Mouse (Mus musculus) CD4-positive, CD25-positive, alpha-beta regulatory T cell, adult 4 months (primary cell): Measurements from ENCODE around the gene Ptprc. TPM values are rescaled to one million over a fixed set of nuclear protein-coding genes. Genes with fewer than 3 reads are reported as not detected.

Experiments used
- ATAC-seq: one replicate; pipeline ENCODE4 v1.8.0; 2017
- polyA plus RNA-seq, 2 experiments: library from polyadenylated mRNA; unstranded; fragments of 100-300 nt; shearing (Covaris generic); gene quantifications; one replicate each; pipeline ENCODE4 v1.2.1; 2017

Gene Ptprc
- polyA plus RNA-seq, 2 experiments from 2014 or later, result 1,419 to 1,542 TPM

DNA sequence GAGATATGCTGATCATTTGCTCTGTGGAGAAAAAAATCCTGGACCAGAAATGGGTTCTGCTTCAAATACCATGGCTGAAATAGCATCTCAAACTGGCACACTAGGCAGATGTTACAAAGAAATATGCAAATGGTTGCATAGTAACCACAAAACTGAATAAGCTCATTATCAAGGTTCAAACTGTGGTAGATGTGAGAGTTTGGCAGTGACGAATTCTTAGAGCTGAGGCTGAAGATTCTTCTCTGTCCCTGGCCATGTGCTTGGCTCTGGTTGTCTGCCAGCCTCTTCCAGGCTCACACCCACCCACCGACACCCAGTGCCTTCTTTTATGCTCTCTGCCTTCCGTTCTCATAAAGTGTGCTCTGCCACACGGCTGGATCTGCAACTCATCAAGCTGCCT lies 26.7 kb downstream of the Ptprc start:
- peak; percentile 53 for ATAC-seq

DNA sequence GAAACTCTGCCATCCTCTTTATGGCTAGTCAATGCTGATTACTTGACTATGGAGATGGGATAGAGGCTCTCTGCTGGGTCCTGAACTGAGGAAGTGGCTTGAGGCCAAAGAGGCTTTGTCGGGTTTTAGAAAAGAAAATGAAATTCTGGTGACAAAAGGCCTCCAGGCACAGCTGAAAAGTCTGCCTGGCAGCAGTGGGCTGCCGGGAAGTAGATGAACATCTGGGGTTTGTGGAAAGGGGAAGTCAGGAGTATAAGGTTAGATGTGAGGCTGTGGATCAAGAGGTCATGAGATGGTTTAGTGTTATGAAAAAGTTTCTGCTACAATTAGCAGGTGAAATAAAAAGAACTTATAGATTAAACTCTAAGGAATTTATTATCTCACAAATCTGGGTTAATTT lies 29.9 kb downstream of the Ptprc start:
- no peak for ATAC-seq

DNA sequence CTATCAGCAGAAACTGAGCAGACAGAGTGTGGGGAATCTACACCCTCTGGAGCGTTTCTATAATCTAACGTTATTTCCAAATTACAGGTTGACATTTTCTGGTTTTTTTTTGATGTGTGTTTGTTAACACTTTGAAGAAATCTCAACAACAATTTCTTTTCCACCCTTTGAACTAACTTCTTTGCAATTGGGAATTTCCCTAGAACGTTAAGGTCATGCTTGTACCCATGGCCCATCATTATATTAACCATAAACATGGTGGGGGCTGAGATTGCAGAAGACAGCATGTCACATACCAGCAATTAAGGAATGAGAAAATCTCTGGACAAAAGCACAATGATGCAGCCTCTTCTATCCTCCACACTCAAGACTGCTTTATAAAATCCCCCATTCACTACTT lies 30.4 kb downstream of the Ptprc start:
- ATAC-seq, result peak; percentile 13

DNA sequence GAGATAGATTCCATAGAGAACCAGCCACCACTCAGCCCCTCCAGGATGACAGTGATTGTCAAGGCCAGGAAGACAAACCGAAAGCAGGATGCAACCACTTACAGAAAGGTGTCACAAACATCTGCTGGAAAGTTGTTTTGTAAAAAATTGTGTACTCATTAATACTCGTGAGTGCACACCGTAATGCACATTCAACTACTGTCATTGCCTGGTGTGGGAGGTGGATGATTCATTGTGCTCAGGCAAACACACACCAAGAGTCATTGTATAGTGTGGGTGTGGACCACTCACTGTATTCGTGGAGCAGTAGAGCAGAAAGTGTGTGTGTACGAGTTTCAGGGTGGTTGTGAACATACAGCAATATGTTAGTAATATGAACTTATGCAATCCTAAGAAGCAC lies 31.1 kb downstream of the Ptprc start:
- ATAC-seq, result peak; percentile 46

DNA sequence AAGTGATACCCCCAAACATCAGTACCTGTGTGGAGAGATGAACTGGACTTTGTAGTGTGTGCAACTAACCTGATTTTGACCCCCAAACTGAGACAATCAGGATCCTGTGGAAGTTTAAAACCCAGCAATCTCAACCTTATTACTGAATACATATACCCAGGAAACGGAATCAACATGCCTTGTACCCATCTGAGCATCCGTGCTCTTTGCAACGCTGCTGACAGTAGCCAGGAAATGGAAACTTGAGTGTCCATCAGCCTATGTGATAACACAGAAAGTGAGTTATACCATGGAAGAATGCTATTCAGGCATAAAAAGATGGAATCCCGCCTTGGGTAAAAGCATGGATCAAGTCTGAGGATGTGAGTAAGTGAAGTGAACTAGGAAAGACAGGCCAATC lies 34.7 kb downstream of the Ptprc start:
- ATAC-seq, result peak; percentile 31

DNA sequence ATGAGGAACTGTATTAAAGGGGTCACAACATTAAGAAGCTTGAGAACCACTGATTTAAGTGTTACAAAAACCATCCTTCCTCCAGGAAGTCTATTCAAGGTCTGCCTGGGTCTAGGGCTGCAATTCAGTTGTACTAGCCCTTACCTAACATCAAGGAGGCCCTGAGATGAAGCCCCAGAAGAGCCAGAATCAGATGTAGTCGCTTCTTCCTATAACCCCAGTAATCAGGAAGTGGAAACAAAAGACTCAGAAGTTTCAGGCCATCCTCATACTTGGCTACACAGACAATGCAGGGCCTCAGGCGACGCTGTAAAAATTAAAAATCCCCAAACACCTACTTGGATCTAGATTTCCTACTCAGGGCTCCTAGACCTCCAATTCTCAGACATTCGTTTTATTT lies 37.8 kb downstream of the Ptprc start:
- ATAC-seq, result no peak

DNA sequence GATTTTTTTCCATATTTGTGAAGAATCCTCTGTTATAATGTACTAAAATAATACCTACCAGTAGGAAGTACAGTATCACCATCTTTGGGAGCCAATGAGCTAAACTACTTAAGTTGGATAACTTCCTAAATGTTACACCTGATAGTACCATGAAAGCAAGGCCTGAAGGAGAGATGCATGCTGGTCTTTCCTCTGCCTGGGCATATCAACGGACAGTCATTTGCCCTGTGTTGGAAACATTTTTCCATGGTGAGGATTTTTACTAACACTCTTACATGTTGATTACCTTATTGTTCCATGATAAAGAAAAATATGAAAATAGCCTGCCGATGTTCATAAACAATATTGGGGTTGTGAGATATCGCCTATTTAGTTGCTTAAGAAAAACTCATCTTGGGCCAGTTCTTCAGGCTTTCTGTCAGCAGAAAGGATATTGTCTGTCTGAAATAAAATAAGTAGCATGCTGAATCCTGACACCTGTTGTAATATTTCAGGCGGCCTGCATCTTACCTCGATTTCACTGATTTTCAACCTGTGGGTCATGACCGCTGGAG lies 38.4 kb downstream of the Ptprc start:
- ATAC-seq, result no peak

DNA sequence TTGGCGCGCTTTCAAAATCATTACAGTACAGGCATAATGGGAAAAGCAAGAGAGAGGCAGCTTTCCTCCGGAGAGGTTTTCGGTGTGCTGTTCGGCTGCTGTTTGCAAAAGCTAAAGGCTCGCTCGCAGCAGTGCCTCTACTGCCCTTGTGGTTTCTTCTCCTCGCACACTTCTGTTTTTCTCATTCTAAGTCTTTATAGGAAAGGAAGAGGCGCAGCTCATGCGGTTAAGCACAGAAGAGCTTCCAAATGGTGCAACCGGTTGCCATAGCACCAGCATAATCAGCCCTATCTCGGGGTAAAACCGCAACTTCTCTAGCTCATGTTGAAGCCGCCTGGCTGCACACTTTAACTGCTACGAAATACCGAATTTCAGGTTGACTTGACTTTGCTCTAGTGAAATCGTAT lies 39.1 kb downstream of the Ptprc start:
- ATAC-seq, result peak; percentile 77

DNA sequence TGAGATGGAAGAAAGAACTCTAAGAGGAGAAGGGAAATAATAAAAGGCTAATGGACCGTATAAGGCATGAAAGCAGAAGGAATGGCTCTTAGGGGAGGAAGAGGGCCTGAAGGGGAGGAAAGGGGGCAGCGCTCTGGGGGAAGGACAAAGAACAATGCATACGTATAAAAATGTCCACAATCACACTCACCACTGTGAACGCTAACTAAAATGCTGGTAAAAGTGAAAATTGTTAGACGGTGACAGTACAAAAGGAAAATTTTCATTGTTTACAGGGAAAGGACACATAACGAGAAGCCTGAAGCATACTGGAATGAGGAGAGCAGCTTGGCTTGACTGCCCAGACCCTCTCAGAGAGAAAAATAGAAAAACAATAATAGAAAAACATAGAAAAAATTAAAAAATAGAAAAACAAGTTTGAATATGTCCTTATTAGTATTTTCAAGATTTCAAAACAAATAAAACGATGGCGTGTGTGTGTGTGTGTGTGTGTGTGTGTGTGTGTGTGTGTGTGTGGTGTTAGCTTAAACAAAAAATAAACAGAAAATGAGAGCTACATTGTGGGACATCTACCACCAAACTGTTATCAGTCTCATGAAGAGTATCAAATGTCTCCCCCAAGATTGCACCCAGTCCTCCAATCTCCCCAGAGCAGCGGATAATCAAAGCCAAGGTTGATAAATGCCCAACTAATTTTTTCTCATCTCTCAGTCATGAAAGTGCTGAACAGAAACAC lies 39.7 kb downstream of the Ptprc start:
- ATAC-seq, result peak; percentile 0

DNA sequence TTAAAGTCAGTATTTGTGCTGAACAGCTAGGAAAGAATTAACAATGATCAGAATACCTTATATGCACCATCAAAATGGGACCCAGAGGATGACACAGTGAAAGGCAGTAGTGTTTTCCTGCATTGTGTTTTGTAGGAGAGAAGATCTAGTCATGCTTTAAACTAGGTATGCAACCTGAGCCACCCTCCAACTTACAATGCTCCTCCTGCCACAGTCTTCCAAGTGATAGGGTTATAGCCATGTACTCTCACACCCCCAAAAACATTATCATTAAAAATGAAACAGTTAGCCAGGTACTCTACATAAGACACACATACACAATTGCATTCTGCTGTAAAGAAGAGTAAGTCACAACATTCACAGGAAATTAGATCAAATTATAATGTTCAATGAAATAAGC lies 40.4 kb downstream of the Ptprc start:
- ATAC-seq, result no peak

DNA sequence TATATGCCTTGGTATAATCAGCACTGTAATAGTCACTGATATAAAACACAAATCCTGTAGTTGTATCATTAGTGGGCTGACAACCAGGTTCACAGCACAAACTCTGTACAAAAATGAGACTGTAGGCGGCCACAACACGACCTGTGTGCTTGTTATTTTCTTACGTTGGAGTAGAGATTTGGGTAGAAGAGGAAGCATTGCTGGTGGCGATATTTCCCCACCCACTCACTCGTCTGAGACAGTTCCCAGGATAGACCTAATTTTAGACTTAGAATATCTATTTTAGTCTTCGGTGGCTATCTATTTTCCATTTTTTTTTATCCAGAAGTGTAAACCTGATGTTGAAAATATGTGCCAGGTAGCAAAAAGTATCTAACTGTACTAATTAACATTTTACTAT lies 41.2 kb downstream of the Ptprc start:
- peak; percentile 13 for ATAC-seq

DNA sequence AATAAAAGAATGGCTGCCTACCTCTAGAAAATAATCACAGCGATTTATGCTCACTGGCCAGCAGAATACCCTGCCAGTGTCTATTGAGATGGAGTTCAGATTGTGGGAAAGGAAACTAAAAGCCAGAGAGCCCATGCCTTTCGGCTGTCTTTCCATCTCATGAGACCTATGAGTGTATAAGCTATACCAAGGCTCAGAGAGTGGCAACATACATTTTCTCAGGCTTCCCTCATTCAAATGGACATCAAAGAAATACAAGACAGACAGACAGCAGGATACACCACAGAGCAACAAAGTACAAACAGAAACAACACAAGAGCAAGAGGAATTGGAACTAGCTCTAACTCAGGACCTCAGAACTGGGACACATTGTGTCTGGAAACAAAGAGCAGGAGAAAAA lies 43.8 kb downstream of the Ptprc start:
- no peak for ATAC-seq

DNA sequence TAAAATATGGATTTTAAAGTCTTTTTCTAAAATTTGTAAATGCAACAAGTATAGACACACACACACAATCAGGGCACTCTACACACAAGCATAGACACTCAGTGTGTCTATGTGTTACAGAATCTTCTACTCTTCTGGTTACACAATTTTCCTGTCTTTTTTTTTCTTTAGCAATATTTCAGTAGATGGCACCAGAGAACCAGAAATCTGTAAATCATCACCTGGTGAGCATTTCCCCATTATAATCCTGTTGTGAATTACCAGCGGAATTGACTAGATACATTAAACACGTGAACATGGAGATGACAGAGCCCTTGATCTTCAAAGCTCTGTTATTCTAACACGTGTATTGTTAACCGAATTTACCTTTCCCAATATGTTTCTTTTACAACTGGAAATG lies 45.4 kb downstream of the Ptprc start:
- ATAC-seq, result peak; percentile 27

DNA sequence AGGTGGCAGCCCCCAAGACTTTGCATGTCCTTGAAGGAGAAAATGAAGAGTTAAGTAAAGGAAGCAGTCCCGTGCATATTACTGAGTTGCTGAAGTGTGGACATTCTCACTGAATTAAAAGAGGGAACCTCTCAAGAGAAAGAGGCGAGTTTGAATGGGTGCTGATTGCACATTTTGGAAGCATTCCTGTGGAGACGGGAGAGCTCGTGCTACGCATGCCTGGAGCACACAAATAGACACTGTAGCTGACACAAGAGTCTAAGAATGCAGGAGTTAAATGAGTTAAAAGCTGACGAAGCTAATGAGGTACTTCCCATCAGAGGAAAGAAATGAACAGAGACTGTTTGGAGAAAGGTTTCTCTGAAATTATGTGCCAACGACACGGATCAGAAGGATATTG lies 48.7 kb downstream of the Ptprc start:
- no peak for ATAC-seq

DNA sequence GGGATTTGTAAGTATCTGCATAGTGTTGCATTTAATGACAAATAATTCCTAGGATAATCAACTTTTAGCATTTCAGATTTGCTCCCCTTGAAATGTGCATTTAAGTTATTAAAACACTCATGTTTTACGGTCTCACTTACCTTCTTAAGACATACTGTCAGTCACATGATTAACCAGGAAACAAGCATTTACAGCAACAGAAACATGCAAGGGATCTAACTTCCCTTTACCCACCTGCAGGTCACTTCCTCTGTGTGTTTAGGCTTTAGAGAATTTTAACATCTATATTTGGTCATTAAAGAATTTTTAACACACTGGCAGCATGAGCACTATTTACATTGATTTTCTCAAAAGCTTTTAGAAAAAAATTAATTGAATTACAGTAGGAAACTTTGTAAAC lies 50.2 kb downstream of the Ptprc start:
- ATAC-seq, result peak; percentile 58

DNA sequence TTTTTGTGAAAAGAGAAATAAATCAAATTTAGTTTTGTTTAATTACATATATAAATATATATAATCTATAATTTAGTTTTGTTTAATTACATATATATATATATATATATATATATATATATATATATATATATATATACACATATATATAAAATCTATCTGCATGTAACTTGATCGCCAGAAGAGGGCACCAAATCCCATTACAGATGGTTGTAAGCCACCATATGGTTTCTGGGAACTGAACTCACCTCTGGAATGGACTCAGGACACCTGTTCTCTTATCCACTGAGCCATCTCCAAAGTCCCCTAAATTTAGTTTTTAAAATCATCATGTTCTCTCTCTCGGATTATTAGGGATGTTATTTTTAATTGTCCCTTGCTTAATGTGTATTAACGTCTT lies 51.6 kb downstream of the Ptprc start:
- ATAC-seq, result peak; percentile 32

DNA sequence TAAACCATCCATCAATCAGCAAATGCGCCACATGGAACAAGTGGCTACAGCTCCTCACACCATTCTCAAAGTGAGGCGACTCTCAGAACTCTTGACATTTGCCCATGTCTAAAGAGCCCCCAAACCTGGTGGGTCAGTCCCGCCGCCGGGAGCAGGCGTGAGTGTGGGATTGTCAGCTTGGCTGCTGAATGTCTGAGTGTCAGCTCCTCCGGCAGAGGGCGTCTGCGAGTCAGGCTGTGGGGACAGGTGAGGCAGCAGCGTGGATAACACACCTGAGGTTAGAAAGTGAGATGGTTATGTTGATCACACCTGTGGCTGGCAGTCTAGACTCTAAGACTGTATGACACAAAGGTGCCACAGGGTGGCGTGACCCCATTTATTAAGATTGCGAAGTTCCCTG lies 55.6 kb downstream of the Ptprc start:
- no peak for ATAC-seq

DNA sequence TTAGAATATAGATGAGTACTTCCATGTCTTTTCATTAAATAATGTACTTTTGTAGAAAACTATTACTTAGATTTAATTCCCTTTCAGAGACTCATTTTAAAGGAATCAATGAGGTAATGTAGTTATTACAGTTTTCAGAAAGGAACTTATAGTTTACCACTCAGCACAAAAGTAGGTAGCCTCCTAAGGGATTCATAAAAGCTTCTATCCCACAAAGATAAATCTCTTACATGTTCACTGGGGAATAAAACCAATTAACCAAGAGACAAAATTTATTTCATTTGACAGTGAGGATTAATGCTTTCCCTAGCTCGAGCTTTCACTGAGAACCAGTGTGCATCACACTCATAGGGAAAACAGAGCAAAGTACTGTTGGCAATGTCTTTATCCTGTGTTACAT lies 82.3 kb downstream of the Ptprc start:
- no peak for ATAC-seq

DNA sequence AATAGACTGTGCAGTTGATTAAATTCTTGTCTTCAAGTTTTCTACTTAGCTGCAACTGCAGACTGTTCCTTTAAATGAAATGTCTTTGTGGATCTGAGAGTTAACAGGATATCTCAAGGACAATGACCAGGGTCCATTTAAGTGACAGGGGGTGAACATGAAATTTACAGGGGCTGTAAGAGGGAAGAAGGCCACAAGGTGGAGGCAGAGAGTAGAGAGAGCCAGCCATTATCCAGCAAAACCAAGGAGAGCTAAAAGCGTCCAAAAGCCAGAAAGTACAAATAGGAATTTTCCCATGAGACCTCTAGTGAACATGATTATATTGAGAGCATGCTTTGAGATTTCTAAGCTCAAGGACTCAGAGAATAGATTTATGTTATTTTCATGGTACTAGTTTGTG lies 89.7 kb downstream of the Ptprc start:
- ATAC-seq, result no peak

DNA sequence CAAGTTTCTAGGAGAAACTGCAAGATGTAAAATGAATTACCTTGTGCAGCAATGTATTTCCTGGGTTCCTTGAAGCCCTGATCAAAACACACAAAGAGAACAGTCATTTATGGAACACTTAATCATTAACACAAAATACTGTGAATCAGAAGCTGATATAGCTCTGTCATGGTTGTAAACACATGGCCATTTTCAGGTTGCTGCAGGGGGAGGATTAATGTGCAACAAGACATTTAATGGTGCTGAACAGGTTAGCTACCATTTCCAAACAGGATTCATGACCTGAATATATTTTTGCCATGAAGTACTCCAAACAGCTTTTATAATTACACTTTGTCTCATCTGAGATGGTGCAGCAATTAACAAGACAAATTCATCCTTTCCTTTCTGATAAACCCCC lies 91.8 kb downstream of the Ptprc start:
- ATAC-seq, result no peak

DNA sequence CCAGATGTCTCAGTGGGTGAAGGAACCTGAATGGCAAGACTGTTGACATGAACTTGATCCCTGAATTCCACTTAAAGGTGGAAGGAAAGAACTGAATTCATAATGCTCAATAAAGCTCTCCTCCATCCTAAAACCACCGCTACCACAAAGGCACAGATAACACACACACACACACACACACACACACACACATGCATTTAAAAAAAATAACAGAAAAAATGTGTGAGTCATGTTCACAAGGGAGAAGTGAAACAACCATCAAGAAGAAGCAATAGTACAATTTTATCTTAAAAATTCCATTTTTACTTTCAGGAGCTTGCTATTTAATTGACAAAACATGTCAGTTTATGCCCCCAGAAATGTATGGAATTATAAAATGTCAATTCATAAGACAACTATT lies 95.2 kb downstream of the Ptprc start:
- ATAC-seq, result no peak

DNA sequence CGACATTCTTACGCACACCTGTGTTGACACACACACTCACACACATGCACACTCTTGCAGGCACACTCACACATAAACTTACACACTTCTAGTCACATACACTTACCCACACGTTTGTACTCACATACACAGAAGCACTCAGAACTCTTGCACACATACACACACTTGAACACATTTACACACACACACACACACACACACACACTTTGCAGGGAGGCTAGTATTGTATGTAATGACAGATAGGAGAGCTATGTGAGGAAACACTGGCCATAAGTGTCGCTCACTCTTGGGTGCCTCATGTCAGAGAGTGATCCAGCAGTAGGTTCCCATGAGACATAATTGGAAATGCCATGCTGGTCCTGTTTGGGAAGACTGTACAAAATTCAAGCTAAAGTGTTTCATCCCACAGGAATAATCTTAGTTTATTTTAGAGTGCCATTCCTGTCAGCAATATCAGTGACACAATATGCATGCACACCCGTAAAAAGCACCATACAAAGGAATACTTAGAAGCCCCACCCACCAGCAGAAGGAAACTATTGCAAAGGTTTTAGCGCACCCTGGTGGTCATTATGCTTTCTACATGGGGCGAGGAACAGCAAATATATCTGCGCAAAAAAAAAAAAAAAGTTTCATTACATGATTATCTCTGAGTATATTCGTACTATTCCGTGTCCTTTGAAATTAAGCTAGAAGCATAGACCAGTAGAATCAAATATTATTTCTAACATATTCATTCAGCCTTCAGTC lies 131.1 kb downstream of the Ptprc start:
- ATAC-seq, result peak; percentile 98

DNA sequence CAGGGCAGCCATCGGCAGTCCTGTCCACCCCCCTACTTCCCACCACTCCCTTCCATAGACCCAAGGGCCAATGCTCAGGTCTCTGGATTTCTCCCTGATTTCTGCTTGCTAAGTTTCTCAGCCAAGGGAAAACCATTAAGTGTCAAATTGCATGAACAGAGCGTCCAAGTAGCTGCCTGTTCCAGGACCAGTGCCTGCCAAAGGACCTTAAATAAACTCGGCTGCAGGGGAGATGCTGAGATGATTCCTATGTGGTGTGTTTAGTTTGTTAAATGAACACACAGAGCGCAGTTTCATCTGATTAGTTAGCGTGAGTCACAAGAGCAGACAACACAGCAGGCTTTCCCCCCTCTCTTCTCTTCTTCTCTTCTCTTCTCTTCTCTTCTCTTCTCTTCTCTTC lies 135.0 kb downstream of the Ptprc start:
- no peak for ATAC-seq

DNA sequence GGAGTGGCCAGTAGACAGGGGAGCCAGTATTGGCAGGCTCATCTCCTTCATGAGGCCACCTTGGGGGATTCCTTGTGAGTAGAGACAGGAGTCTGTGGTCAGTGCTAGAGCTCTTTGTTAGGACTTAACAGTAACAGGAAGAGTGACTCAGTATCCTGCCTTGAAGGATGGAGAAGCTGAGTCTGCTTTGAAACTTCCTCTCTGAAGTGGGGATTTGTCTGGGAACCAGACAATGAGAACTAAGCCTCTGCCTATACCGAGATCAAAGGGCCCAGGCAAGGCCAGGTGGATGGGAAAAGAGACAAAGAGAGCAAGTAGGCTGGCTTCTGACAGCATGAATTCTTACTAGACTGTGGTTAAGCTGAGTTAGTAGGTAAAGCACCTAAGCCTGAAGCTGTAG lies 136.3 kb downstream of the Ptprc start:
- ATAC-seq, result peak; percentile 78
